Mouse (Mus musculus) small intestine, adult 2 months (tissue): ENCODE results near the gene Hes7.

Experiments
- CTCF ChIP-seq: fragments of 200-500 bp; IDR thresholded peaks from 2 replicates; pipeline ENCODE4 v1.5.1; 2012; ENCODE audit warnings: low read depth, mild to moderate bottlenecking, control low read depth, inconsistent platforms, low read length, moderate library complexity, mixed read lengths; ENCODE audit not compliant: insufficient replicate concordance, insufficient read length; ENCODE audit errors: extremely low read depth
- POLR2A ChIP-seq: fragments of 200-500 bp; IDR thresholded peaks from 2 replicates; pipeline ENCODE4 v1.6.1; 2012; ENCODE audit warnings: low read depth, mild to moderate bottlenecking, control low read depth, inconsistent platforms, low read length, moderate library complexity

GRCm38 (mm10) chr11:69103121-69103520 lies 17.1 kb upstream of the Hes7 start:
- no peak for TF ChIP-seq CTCF
- no peak for TF ChIP-seq POLR2A
